Mouse (Mus musculus) gastrocnemius, postnatal 25 days (tissue): ENCODE measurements around the gene Triobp. TPM values are rescaled to one million over a fixed set of nuclear protein-coding genes. Genes with fewer than 3 reads are reported as not detected.

Experiments used
- DNase-seq: peaks from one replicate; pipeline ENCODE4 v3.0.0; 2022
- long read RNA-seq, 2 experiments: library from polyadenylated mRNA; stranded (forward); transcript quantifications; one replicate each; pipeline ENCODE4 v2.0.0; 2021
- total RNA-seq, 2 experiments: library from RNA; stranded (reverse); gene quantifications; 1 replicate in 1 of 2; 2 replicates in 1 of 2; pipeline ENCODE4 v1.2.3; 2021

Triobp gene
- total RNA-seq = 10 to 100 TPM; 35.3 to 42.2 TPM
- long read RNA-seq, experiment 1, transcript Triobp-201 (14 exons, 2,570 nt) = major isoform, 12 of 32 reads
- long read RNA-seq, experiment 1, partial matches to known transcripts = 2 of 32 reads
- long read RNA-seq, experiment 1, other reads (novel, unspliced or antisense) = 18 of 32 reads
- long read RNA-seq, experiment 2, transcript Triobp-201 (14 exons, 2,570 nt) = major isoform, 19 of 29 reads
- long read RNA-seq, experiment 2, partial matches to known transcripts = 6 of 29 reads
- long read RNA-seq, experiment 2, other reads (novel, unspliced or antisense) = 4 of 29 reads

DNA sequence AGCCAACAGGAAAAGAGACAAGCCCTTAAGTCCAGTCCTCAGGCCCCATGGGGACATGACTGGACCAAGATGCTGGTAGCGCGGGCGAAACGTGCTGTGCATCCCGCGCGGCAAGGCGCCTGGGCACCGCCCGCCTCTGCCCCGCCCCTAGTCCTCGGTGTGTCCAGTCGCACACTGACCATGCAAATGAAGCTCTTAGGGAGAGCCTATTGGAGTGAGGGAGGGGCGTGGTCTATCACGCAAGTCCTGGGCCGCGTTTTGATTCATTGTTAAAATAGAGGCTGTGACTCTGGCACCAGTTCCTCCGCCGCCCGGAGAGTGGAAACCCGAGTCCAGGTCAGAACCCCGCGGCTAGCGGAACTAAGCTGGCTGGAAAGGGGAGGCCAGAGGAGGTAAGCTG is at the start of gene Triobp:
Gene Triobp, plus strand, starts transcription at position 68 of the 400 bp plus-strand sequence.
- DNase-seq = peak; percentile 86

- DNase-seq = no peak
Observed at GRCm38 (mm10) chr15:78898507-78899001, 49.0 kb upstream of the Triobp start.

GRCm38 (mm10) chr15:78899409-78899739 is 48.1 kb upstream of the Triobp start, which contains the start of gene Gm49510:
Gene Gm49510, plus strand, starts transcription at chr15:78899667.
- DNase-seq = no peak

- DNase-seq = peak; percentile 74
Observed at GRCm38 (mm10) chr15:78899740-78900584, 47.6 kb upstream of the Triobp start, which contains the start of gene Sh3bp1. Gene Sh3bp1, plus strand, starts transcription at chr15:78899768.

- no peak for DNase-seq
Observed at GRCm38 (mm10) chr15:78900585-78901421, 46.7 kb upstream of the Triobp start.

DNA sequence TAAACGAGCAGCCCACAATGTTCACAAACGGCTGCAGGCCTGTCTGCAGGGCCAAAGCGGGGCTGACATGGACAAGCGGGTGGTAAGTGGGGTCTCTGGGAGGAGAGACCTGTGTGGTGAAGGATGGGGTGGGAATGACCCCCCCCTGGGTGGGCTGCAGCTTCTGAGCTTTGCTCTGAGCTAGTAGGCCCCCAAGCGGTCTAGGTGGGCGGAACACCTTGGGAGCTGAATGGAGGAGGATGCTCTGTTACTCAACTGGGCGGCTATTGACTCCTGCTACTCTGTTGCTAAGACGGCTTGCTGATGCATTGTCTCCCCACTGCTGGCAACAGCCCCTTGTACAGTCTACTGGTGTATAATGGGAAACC is 46.1 kb upstream of the Triobp start:
- no peak for DNase-seq

DNA sequence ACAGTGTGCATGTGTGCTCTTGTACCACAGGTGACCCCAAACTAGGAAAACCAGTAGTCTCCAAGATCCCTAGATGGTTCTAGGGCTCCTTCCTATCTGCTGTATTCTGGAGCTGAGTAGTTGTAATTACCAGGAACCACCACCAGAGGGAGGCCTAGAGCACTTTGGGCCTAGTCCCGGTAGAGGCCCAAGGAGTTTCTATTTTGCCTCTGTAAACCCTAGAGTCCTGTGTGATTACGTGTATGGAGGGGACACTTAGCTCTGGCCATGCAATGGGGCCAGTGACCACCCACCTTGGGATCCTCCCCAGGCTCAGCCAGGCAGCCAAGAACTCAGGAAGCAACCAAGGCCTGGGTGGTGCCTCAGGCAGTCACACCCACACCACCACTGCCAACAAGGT is 44.3 kb upstream of the Triobp start:
- DNase-seq = peak; percentile 66

GRCm38 (mm10) chr15:78908399-78908798 is 39.1 kb upstream of the Triobp start:
- no peak for DNase-seq

DNA sequence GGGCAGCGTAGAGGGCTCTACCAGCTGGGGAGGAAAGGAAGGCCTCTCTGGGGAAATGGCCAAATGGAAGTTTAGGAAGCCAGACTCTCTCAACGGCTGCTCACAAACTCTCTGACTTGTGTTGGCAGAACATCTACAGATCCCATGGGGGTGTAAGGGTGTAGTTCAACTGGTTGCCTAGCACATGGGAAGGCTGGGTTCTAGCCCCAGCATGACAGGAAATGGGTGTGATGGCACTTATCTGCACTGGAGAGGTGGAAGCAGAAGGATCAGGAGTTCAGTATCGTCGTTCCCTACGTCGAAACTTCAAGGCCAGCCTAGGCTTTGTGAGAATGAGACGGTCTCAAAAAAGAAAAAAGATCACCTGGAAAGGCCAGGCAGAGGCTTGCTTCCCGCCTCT is 38.5 kb upstream of the Triobp start:
- DNase-seq = no peak

GRCm38 (mm10) chr15:78912040-78912439 is 35.5 kb upstream of the Triobp start:
- DNase-seq = no peak

DNA sequence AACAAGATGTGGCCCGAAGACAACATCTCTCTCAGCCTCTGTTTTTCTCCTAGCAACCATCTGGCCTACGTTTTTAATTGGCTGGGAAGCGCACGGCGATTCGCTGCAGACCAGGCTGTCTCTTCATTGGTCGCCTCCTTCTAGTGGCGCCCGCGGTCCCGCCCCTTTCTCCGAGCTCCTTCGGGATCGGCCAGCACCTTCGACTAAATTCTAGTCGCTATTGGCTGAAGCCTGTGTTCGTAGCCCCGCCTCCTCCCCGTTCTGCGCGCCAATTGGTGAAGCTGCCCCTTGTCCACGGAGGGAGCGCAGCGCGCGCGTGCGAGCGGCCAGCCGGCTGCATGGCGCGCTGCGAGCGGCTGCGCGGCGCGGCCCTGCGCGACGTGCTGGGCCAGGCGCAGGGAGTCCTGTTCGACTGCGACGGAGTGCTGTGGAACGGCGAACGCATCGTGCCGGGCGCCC is 33.9 kb upstream of the Triobp start, which contains the start of gene Pdxp:
Gene Pdxp, plus strand, starts transcription at position 288 of the 459 bp plus-strand sequence.
- DNase-seq = peak; percentile 96

DNA sequence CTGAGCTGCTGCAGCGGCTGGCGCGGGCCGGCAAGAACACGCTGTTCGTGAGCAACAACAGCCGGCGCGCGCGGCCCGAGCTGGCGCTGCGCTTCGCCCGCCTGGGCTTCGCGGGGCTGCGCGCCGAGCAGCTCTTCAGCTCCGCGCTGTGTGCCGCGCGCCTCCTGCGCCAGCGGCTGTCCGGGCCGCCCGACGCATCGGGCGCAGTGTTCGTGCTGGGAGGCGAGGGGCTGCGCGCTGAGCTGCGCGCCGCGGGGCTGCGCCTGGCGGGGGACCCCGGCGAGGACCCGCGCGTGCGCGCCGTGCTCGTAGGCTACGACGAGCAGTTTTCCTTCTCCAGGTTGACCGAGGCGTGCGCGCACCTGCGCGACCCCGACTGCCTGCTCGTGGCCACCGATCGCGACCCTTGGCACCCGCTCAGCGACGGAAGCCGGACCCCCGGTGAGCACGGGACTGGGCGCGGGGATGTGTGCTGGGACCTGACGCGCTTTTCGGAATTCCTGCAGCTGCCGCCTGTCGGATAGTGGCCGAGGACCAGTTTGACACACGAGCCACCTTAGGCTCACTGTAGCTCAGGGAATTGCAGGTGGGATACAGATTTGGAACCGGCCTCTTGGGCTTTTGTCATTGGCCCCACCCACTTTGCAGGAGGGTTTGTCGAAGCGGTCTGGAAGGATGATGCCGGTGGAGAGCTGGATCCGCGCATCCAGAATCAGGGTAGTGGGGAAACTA is 33.3 kb upstream of the Triobp start:
- DNase-seq = no peak

GRCm38 (mm10) chr15:78914823-78915659 is 32.5 kb upstream of the Triobp start:
- no peak for DNase-seq

- DNase-seq = no peak
Observed at GRCm38 (mm10) chr15:78915660-78916017, 31.9 kb upstream of the Triobp start.

- DNase-seq = no peak
Observed at GRCm38 (mm10) chr15:78916052-78916826, 31.3 kb upstream of the Triobp start.

DNA sequence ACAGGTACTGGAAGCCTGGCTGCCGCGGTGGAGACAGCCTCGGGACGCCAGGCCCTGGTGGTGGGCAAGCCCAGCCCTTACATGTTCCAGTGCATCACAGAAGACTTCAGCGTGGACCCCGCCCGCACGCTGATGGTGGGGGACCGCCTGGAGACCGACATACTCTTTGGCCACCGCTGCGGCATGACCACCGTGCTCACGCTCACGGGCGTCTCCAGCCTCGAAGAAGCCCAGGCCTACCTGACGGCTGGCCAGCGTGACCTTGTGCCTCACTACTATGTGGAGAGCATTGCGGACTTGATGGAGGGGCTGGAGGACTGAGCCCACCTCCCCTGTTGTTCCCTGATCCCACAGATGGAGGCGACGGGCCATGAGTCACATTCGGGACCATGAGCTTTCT is 29.4 kb upstream of the Triobp start:
- no peak for DNase-seq

GRCm38 (mm10) chr15:78919914-78920313 is 27.6 kb upstream of the Triobp start:
- DNase-seq = no peak

- DNase-seq = no peak
Observed at GRCm38 (mm10) chr15:78922700-78923099, 24.8 kb upstream of the Triobp start.

- DNase-seq = no peak
Observed at GRCm38 (mm10) chr15:78923585-78923984, 23.9 kb upstream of the Triobp start.

GRCm38 (mm10) chr15:78925129-78925528 is 22.4 kb upstream of the Triobp start:
- DNase-seq = no peak
